Mouse (Mus musculus): ENCODE data around the gene Opn1mw. TPM values are rescaled to one million over a fixed set of nuclear protein-coding genes. Genes with fewer than 3 reads are reported as not detected.
A peak's percentile ranks its signal among the peaks of the same experiment; 100 is the strongest.
"Not testable (repeated sequence)": the region's sequence is repeated elsewhere in the genome, so short reads cannot be mapped to it uniquely, and the experiment has no call there.

Opn1mw gene
- polyA plus RNA-seq (2016; fragmentation: Nextera tagmentation; extraction: Ambion mirVana) = not detected in 2 replicates

- Histone ChIP-seq H3K36me3 (no peaks in the 10 kb centered on the region), H3K27ac (no peak within 1 kb of the TSS), H3K9ac (no peak within 1 kb of the TSS), H3K4me1 (no peaks in the 10 kb centered on the region), H3K4me2 (replicated peaks) (no peak within 1 kb of the TSS), H3K9me3 (no peaks in the 10 kb centered on the region), H3K4me3 (no peak within 1 kb of the TSS), H3K27me3 (no peaks in the 10 kb centered on the region; the same call in 1 of the 2 replicates)
- ATAC-seq (ENCODE audit: insufficient number of reproducible peaks, insufficient read depth, low FRiP score, low TSS enrichment) = no peak
Measured at GRCm38 (mm10) chrX:74127164-74127563, at the start of gene Opn1mw. Gene Opn1mw, plus strand, starts transcription at chrX:74127464.

GRCm38 (mm10) chrX:74084276-74084837, 42.9 kb upstream of the Opn1mw start:
- peak overlapping the region; percentile 92; the same call in 1 of the 2 replicates for H3K27ac ChIP-seq
- 23% methylated on average over 17 of the region's 17 CpGs for WGBS
- no peak for ATAC-seq (ENCODE audit: insufficient number of reproducible peaks, insufficient read depth, low FRiP score, low TSS enrichment)

GRCm38 (mm10) chrX:74084946-74085498, 42.2 kb upstream of the Opn1mw start:
- 25% methylated on average over 53 of the region's 56 CpGs for WGBS
- Histone ChIP-seq H3K9ac (peak overlapping the region; percentile 76), H3K4me1 (no peaks in the 10 kb centered on the region), H3K4me2 (replicated peaks) (peak overlapping the region; percentile 58), H3K4me3 (peak overlapping the region; percentile 55), H3K36me3 (no peaks in the 10 kb centered on the region), H3K27me3 (no peaks in the 10 kb centered on the region), H3K9me3 (no peaks in the 10 kb centered on the region), H3K27ac (peak overlapping the region; percentile 92)
- ATAC-seq (ENCODE audit: insufficient number of reproducible peaks, insufficient read depth, low FRiP score, low TSS enrichment) = peak; percentile 77

More at GRCm38 (mm10) chrX:74084276-74084837, 42.9 kb upstream of the Opn1mw start:
- Histone ChIP-seq H3K27me3 (no peaks in the 10 kb centered on the region), H3K9me3 (no peaks in the 10 kb centered on the region), H3K4me2 (replicated peaks) (peak overlapping the region; percentile 58), H3K4me1 (no peaks in the 10 kb centered on the region), H3K36me3 (no peaks in the 10 kb centered on the region), H3K9ac (peak overlapping the region; percentile 76), H3K4me3 (peak overlapping the region; percentile 55)

GRCm38 (mm10) chrX:74085601-74086038, 41.6 kb upstream of the Opn1mw start:
- peak overlapping the region; percentile 29 for H3K4me2 ChIP-seq (replicated peaks)
- peak; percentile 100 for ATAC-seq (ENCODE audit: insufficient number of reproducible peaks, insufficient read depth, low FRiP score, low TSS enrichment)
- H3K27me3 ChIP-seq = no peaks in the 10 kb centered on the region
- H3K36me3 ChIP-seq = no peaks in the 10 kb centered on the region
- H3K4me1 ChIP-seq = no peaks in the 10 kb centered on the region
- H3K4me3 ChIP-seq = peak overlapping the region; percentile 55
- H3K9ac ChIP-seq = peak overlapping the region; percentile 76
- 18% methylated on average over 27 of the region's 27 CpGs for WGBS
- no peaks in the 10 kb centered on the region for H3K9me3 ChIP-seq
- H3K27ac ChIP-seq = peak overlapping the region; percentile 92

GRCm38 (mm10) chrX:74095130-74095529, 32.1 kb upstream of the Opn1mw start:
- 75% methylated on average over 1 of the region's 1 CpGs for WGBS
- no peaks in the 10 kb centered on the region for H3K4me1 ChIP-seq
- ATAC-seq (ENCODE audit: insufficient number of reproducible peaks, insufficient read depth, low FRiP score, low TSS enrichment) = no peak

GRCm38 (mm10) chrX:74103457-74104188, 23.6 kb upstream of the Opn1mw start:
- no peaks in the 10 kb centered on the region for H3K4me1 ChIP-seq
- H3K36me3 ChIP-seq = no peaks in the 10 kb centered on the region
- WGBS = 62% methylated on average over 4 of the region's 4 CpGs
- no peak overlapping the region for H3K9ac ChIP-seq
- H3K4me2 ChIP-seq (replicated peaks) = no peak overlapping the region
- no peak overlapping the region for H3K4me3 ChIP-seq
- no peaks in the 10 kb centered on the region for H3K27me3 ChIP-seq
- H3K9me3 ChIP-seq = no peaks in the 10 kb centered on the region
- ATAC-seq (ENCODE audit: insufficient number of reproducible peaks, insufficient read depth, low FRiP score, low TSS enrichment) = no peak
- no peak overlapping the region for H3K27ac ChIP-seq

More at GRCm38 (mm10) chrX:74095130-74095529, 32.1 kb upstream of the Opn1mw start:
- Histone ChIP-seq H3K9ac (no peak overlapping the region), H3K4me2 (replicated peaks) (no peak overlapping the region), H3K4me3 (no peak overlapping the region), H3K36me3 (no peaks in the 10 kb centered on the region), H3K27ac (no peak overlapping the region), H3K9me3 (no peaks in the 10 kb centered on the region), H3K27me3 (no peaks in the 10 kb centered on the region)

- Histone ChIP-seq H3K9me3 (no peaks in the 10 kb centered on the region), H3K4me2 (replicated peaks) (no peak overlapping the region), H3K4me3 (no peak overlapping the region), H3K36me3 (no peaks in the 10 kb centered on the region), H3K27ac (no peak overlapping the region), H3K9ac (no peak overlapping the region), H3K27me3 (no peaks in the 10 kb centered on the region), H3K4me1 (no peaks in the 10 kb centered on the region)
- 49% methylated on average over 2 of the region's 2 CpGs for WGBS
- no peak for ATAC-seq (ENCODE audit: insufficient number of reproducible peaks, insufficient read depth, low FRiP score, low TSS enrichment)
Measured at GRCm38 (mm10) chrX:74105916-74106315, 21.3 kb upstream of the Opn1mw start.

- Histone ChIP-seq H3K4me3 (no peak overlapping the region), H3K4me1 (no peaks in the 10 kb centered on the region), H3K4me2 (replicated peaks) (no peak overlapping the region), H3K9ac (no peak overlapping the region), H3K9me3 (no peaks in the 10 kb centered on the region), H3K36me3 (no peaks in the 10 kb centered on the region), H3K27me3 (no peaks in the 10 kb centered on the region), H3K27ac (no peak overlapping the region)
- no peak for ATAC-seq (ENCODE audit: insufficient number of reproducible peaks, insufficient read depth, low FRiP score, low TSS enrichment)
- 56% methylated on average over 3 of the region's 3 CpGs for WGBS
Measured at GRCm38 (mm10) chrX:74108747-74109146, 18.5 kb upstream of the Opn1mw start.

- Histone ChIP-seq H3K4me2 (replicated peaks) (no peak overlapping the region), H3K9me3 (no peaks in the 10 kb centered on the region), H3K4me1 (no peaks in the 10 kb centered on the region), H3K9ac (no peak overlapping the region), H3K4me3 (no peak overlapping the region), H3K27ac (no peak overlapping the region), H3K27me3 (no peaks in the 10 kb centered on the region), H3K36me3 (no peaks in the 10 kb centered on the region)
- no peak for ATAC-seq (ENCODE audit: insufficient number of reproducible peaks, insufficient read depth, low FRiP score, low TSS enrichment)
Measured at GRCm38 (mm10) chrX:74114036-74114435, 13.2 kb upstream of the Opn1mw start.

- no peaks in the 10 kb centered on the region for H3K36me3 ChIP-seq
- peak overlapping the region; percentile 32 for H3K4me2 ChIP-seq (replicated peaks)
- no peaks in the 10 kb centered on the region for H3K9me3 ChIP-seq
- H3K9ac ChIP-seq = no peak overlapping the region
- no peak overlapping the region for H3K27ac ChIP-seq
- 24% methylated on average over 10 of the region's 10 CpGs for WGBS
- H3K27me3 ChIP-seq = no peaks in the 10 kb centered on the region
- H3K4me3 ChIP-seq = peak overlapping the region; percentile 18; the same call in 1 of the 2 replicates
- 0 out of 2 replicates have a peak, but pooled peaks have one; percentile 67 for ATAC-seq (ENCODE audit: insufficient number of reproducible peaks, insufficient read depth, low FRiP score, low TSS enrichment)
- H3K4me1 ChIP-seq = no peaks in the 10 kb centered on the region
Measured at GRCm38 (mm10) chrX:74115511-74115910, 11.8 kb upstream of the Opn1mw start.

- no peak overlapping the region for H3K9ac ChIP-seq
- H3K9me3 ChIP-seq = no peaks in the 10 kb centered on the region
- no peak overlapping the region for H3K27ac ChIP-seq
- no peaks in the 10 kb centered on the region; the same call in 1 of the 2 replicates for H3K27me3 ChIP-seq
- H3K4me3 ChIP-seq = no peak overlapping the region
- no peaks in the 10 kb centered on the region for H3K4me1 ChIP-seq
- H3K36me3 ChIP-seq = no peaks in the 10 kb centered on the region
- 53% methylated on average over 2 of the region's 2 CpGs for WGBS
- no peak for ATAC-seq (ENCODE audit: insufficient number of reproducible peaks, insufficient read depth, low FRiP score, low TSS enrichment)
- no peak overlapping the region for H3K4me2 ChIP-seq (replicated peaks)
Measured at GRCm38 (mm10) chrX:74124975-74125374, 2.3 kb upstream of the Opn1mw start.

GRCm38 (mm10) chrX:74135263-74135662, 8.0 kb downstream of the Opn1mw start, which contains the start of gene Mecp2:
Gene Mecp2, minus strand, starts transcription at chrX:74135363.
- not testable (repeated sequence) for H3K4me3 ChIP-seq; H3K9me3 ChIP-seq; H3K4me2 ChIP-seq (replicated peaks); H3K27ac ChIP-seq; ATAC-seq (ENCODE audit: insufficient number of reproducible peaks, insufficient read depth, low FRiP score, low TSS enrichment); H3K4me1 ChIP-seq; H3K36me3 ChIP-seq; H3K9ac ChIP-seq; H3K27me3 ChIP-seq
- 32% methylated on average over 1 of the region's 1 CpGs for WGBS
